Mouse (Mus musculus): ENCODE measurements at regions not wholly inside any gene's neighbourhood (a gene's known extent, or its start where the extent isn't known, plus 50 kb on each side); places are given as distances from the start of the nearest gene placed in this dataset.
A peak's percentile ranks its signal among the peaks of the same experiment; 100 is the strongest.
"Not testable (repeated sequence)": the region's sequence is repeated elsewhere in the genome, so short reads cannot be mapped to it uniquely, and the experiment has no call there.

- Histone ChIP-seq H3K9ac (ENCODE audit: low read depth, low read length) (no peak overlapping the region), H3K27me3 (ENCODE audit: control insufficient read depth, insufficient read depth, low read length) (no peaks in the 10 kb centered on the region), H3K4me2 (replicated peaks; ENCODE audit: low read depth, low read length) (no peak overlapping the region), H3K4me3 (ENCODE audit: low read length) (no peak overlapping the region), H3K4me1 (ENCODE audit: control insufficient read depth, insufficient read depth, low read length) (no peaks in the 10 kb centered on the region), H3K27ac (ENCODE audit: low read depth, low read length) (no peak overlapping the region), H3K9me3 (ENCODE audit: control insufficient read depth, low read length) (no peaks in the 10 kb centered on the region), H3K36me3 (ENCODE audit: control insufficient read depth, insufficient read depth, low read length) (no peaks in the 10 kb centered on the region)
- 59% methylated on average over 2 of the region's 2 CpGs for WGBS
- peak; percentile 87; the same call in 1 of the 2 replicates for ATAC-seq (ENCODE audit: low FRiP score, low TSS enrichment)
Measured at GRCm38 (mm10) chr16:71342777-71343176, 965.3 kb upstream of the Robo1 start.

GRCm38 (mm10) chr16:71344589-71344988 lies 963.5 kb upstream of the Robo1 start:
- Histone ChIP-seq H3K36me3 (ENCODE audit: control insufficient read depth, insufficient read depth, low read length) (no peaks in the 10 kb centered on the region), H3K9ac (ENCODE audit: low read depth, low read length) (no peak overlapping the region), H3K27ac (ENCODE audit: low read depth, low read length) (no peak overlapping the region), H3K27me3 (ENCODE audit: control insufficient read depth, insufficient read depth, low read length) (no peaks in the 10 kb centered on the region), H3K4me1 (ENCODE audit: control insufficient read depth, insufficient read depth, low read length) (no peaks in the 10 kb centered on the region), H3K4me2 (replicated peaks; ENCODE audit: low read depth, low read length) (no peak overlapping the region), H3K4me3 (ENCODE audit: low read length) (no peak overlapping the region), H3K9me3 (ENCODE audit: control insufficient read depth, low read length) (no peaks in the 10 kb centered on the region)
- ATAC-seq (ENCODE audit: low FRiP score, low TSS enrichment): peak; percentile 54; the same call in 1 of the 2 replicates
- 69% methylated on average over 2 of the region's 2 CpGs for WGBS

GRCm38 (mm10) chr16:71391872-71392271 lies 916.2 kb upstream of the Robo1 start:
- Histone ChIP-seq H3K4me1 (ENCODE audit: control insufficient read depth, insufficient read depth, low read length) (no peaks in the 10 kb centered on the region), H3K4me2 (replicated peaks; ENCODE audit: low read depth, low read length) (0 out of 2 replicates have a peak overlapping the region, but pooled peaks have one; percentile 5), H3K4me3 (ENCODE audit: low read length) (no peak overlapping the region), H3K9ac (ENCODE audit: low read depth, low read length) (no peak overlapping the region), H3K36me3 (ENCODE audit: control insufficient read depth, insufficient read depth, low read length) (no peaks in the 10 kb centered on the region), H3K27me3 (ENCODE audit: control insufficient read depth, insufficient read depth, low read length) (no peaks in the 10 kb centered on the region), H3K27ac (ENCODE audit: low read depth, low read length) (no peak overlapping the region; the same call in 1 of the 2 replicates), H3K9me3 (ENCODE audit: control insufficient read depth, low read length) (no peaks in the 10 kb centered on the region)
- 6% methylated on average over 5 of the region's 5 CpGs for WGBS
- ATAC-seq (ENCODE audit: low FRiP score, low TSS enrichment): peak; percentile 95

- H3K4me3 ChIP-seq (ENCODE audit: low read length); H3K4me2 ChIP-seq (replicated peaks; ENCODE audit: low read depth, low read length); H3K9ac ChIP-seq (ENCODE audit: low read depth, low read length); H3K4me1 ChIP-seq (ENCODE audit: control insufficient read depth, insufficient read depth, low read length); H3K36me3 ChIP-seq (ENCODE audit: control insufficient read depth, insufficient read depth, low read length); ATAC-seq (ENCODE audit: low FRiP score, low TSS enrichment); H3K27ac ChIP-seq (ENCODE audit: low read depth, low read length); H3K9me3 ChIP-seq (ENCODE audit: control insufficient read depth, low read length); H3K27me3 ChIP-seq (ENCODE audit: control insufficient read depth, insufficient read depth, low read length): not testable (repeated sequence)
- WGBS: 96% methylated on average over 3 of the region's 3 CpGs
Measured at GRCm38 (mm10) chr16:71434791-71435190, 873.3 kb upstream of the Robo1 start.

All from kidney, embryonic 14.5 days (tissue).